Mouse (Mus musculus): ENCODE measurements around the gene Csf1. TPM values are rescaled to one million over a fixed set of nuclear protein-coding genes. Genes with fewer than 3 reads are reported as not detected.
A peak's percentile ranks its signal among the peaks of the same experiment; 100 is the strongest.

Gene Csf1
- polyA plus RNA-seq, 1 experiment from 2014 or later: 3.9 TPM

DNA sequence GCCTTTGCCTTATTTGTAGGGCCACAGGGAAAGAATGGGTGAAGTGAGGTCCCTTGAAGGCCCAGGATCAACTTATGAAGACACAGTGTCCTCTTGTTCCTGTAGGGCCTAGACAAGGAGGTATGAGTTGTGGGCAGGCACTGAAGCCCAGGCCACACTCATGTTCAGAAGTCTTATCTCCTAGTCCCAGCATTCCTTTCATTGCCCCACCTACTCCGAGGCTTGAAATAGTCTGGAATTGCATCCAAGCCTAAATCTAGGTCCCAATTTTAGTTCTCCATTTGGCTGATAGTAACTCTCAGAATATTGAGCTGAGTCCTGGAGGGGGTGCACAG is 55.9 kb downstream of the Csf1 start:
- H3K4me3 ChIP-seq (ENCODE audit: low read depth, low read length): no peak overlapping the region
- WGBS: 89% methylated on average over 1 of the region's 1 CpGs
- H3K4me2 ChIP-seq (ENCODE audit: low read depth, low read length): no peak overlapping the region
- H3K4me1 ChIP-seq (ENCODE audit: control insufficient read depth, insufficient read depth, low read length): no peaks in the 10 kb centered on the region
- no peaks in the 10 kb centered on the region for H3K9me3 ChIP-seq (replicated peaks; ENCODE audit: control insufficient read depth, low read length)
- no peak overlapping the region for H3K9ac ChIP-seq (replicated peaks; ENCODE audit: low read length)
- ATAC-seq (replicated peaks; ENCODE audit: insufficient number of reproducible peaks, low FRiP score, low TSS enrichment, low read depth): no peak
- DNase-seq (ENCODE audit: low spot score): no peak
- no peak overlapping the region for H3K27ac ChIP-seq (replicated peaks; ENCODE audit: low read depth, low read length)
- no peaks in the 10 kb centered on the region for H3K36me3 ChIP-seq (replicated peaks; ENCODE audit: control insufficient read depth, insufficient read depth, low read depth, low read length)
- no peaks in the 10 kb centered on the region for H3K27me3 ChIP-seq (ENCODE audit: control insufficient read depth, insufficient read depth, low read length)

GRCm38 (mm10) chr3:107703675-107704370 is 56.4 kb downstream of the Csf1 start:
- no peak for ATAC-seq (replicated peaks; ENCODE audit: insufficient number of reproducible peaks, low FRiP score, low TSS enrichment, low read depth)
- no peak overlapping the region for H3K9ac ChIP-seq (replicated peaks; ENCODE audit: low read length)
- 86% methylated on average over 7 of the region's 7 CpGs for WGBS

GRCm38 (mm10) chr3:107701767-107702394 is 58.4 kb downstream of the Csf1 start:
- H3K9me3 ChIP-seq (replicated peaks; ENCODE audit: control insufficient read depth, low read length): no peaks in the 10 kb centered on the region
- H3K36me3 ChIP-seq (replicated peaks; ENCODE audit: control insufficient read depth, insufficient read depth, low read depth, low read length): no peaks in the 10 kb centered on the region
- no peak overlapping the region for H3K9ac ChIP-seq (replicated peaks; ENCODE audit: low read length)
- no peak for DNase-seq (ENCODE audit: low spot score)
- 84% methylated on average over 1 of the region's 1 CpGs for WGBS
- no peaks in the 10 kb centered on the region for H3K4me1 ChIP-seq (ENCODE audit: control insufficient read depth, insufficient read depth, low read length)
- H3K27me3 ChIP-seq (ENCODE audit: control insufficient read depth, insufficient read depth, low read length): no peaks in the 10 kb centered on the region
- no peak overlapping the region for H3K4me2 ChIP-seq (ENCODE audit: low read depth, low read length)
- ATAC-seq (replicated peaks; ENCODE audit: insufficient number of reproducible peaks, low FRiP score, low TSS enrichment, low read depth): no peak
- H3K27ac ChIP-seq (replicated peaks; ENCODE audit: low read depth, low read length): no peak overlapping the region
- H3K4me3 ChIP-seq (ENCODE audit: low read depth, low read length): no peak overlapping the region

More at GRCm38 (mm10) chr3:107703675-107704370, 56.4 kb downstream of the Csf1 start:
- no peak overlapping the region for H3K4me3 ChIP-seq (ENCODE audit: low read depth, low read length)
- no peaks in the 10 kb centered on the region for H3K9me3 ChIP-seq (replicated peaks; ENCODE audit: control insufficient read depth, low read length)
- H3K27ac ChIP-seq (replicated peaks; ENCODE audit: low read depth, low read length): no peak overlapping the region
- no peaks in the 10 kb centered on the region for H3K36me3 ChIP-seq (replicated peaks; ENCODE audit: control insufficient read depth, insufficient read depth, low read depth, low read length)
- DNase-seq (ENCODE audit: low spot score): no peak
- H3K27me3 ChIP-seq (ENCODE audit: control insufficient read depth, insufficient read depth, low read length): no peaks in the 10 kb centered on the region
- no peak overlapping the region for H3K4me2 ChIP-seq (ENCODE audit: low read depth, low read length)
- no peaks in the 10 kb centered on the region for H3K4me1 ChIP-seq (ENCODE audit: control insufficient read depth, insufficient read depth, low read length)

GRCm38 (mm10) chr3:107700625-107701024 is 59.6 kb downstream of the Csf1 start:
- DNase-seq (ENCODE audit: low spot score) (no peak), ATAC-seq (replicated peaks; ENCODE audit: insufficient number of reproducible peaks, low FRiP score, low TSS enrichment, low read depth) (no peak)
- no peak overlapping the region for H3K4me3 ChIP-seq (ENCODE audit: low read depth, low read length)
- no peaks in the 10 kb centered on the region for H3K4me1 ChIP-seq (ENCODE audit: control insufficient read depth, insufficient read depth, low read length)
- 73% methylated on average over 2 of the region's 2 CpGs for WGBS
- no peaks in the 10 kb centered on the region for H3K9me3 ChIP-seq (replicated peaks; ENCODE audit: control insufficient read depth, low read length)
- H3K9ac ChIP-seq (replicated peaks; ENCODE audit: low read length): no peak overlapping the region
- H3K27me3 ChIP-seq (ENCODE audit: control insufficient read depth, insufficient read depth, low read length): no peaks in the 10 kb centered on the region
- no peak overlapping the region for H3K27ac ChIP-seq (replicated peaks; ENCODE audit: low read depth, low read length)
- H3K36me3 ChIP-seq (replicated peaks; ENCODE audit: control insufficient read depth, insufficient read depth, low read depth, low read length): no peaks in the 10 kb centered on the region
- no peak overlapping the region for H3K4me2 ChIP-seq (ENCODE audit: low read depth, low read length)

- Histone ChIP-seq H3K27me3 (ENCODE audit: control insufficient read depth, insufficient read depth, low read length) (no peaks in the 10 kb centered on the region), H3K4me2 (ENCODE audit: low read depth, low read length) (no peak overlapping the region), H3K4me3 (ENCODE audit: low read depth, low read length) (no peak overlapping the region), H3K4me1 (ENCODE audit: control insufficient read depth, insufficient read depth, low read length) (no peaks in the 10 kb centered on the region; the same call in 1 of the 2 replicates), H3K9me3 (replicated peaks; ENCODE audit: control insufficient read depth, low read length) (no peaks in the 10 kb centered on the region), H3K27ac (replicated peaks; ENCODE audit: low read depth, low read length) (no peak overlapping the region), H3K36me3 (replicated peaks; ENCODE audit: control insufficient read depth, insufficient read depth, low read depth, low read length) (no peaks in the 10 kb centered on the region), H3K9ac (replicated peaks; ENCODE audit: low read length) (no peak overlapping the region)
- WGBS: 47% methylated on average over 3 of the region's 3 CpGs
- ATAC-seq (replicated peaks; ENCODE audit: insufficient number of reproducible peaks, low FRiP score, low TSS enrichment, low read depth) (peak; percentile 0; the same call in 1 of the 2 replicates), DNase-seq (ENCODE audit: low spot score) (no peak)
Observed at GRCm38 (mm10) chr3:107696910-107697309, 63.4 kb downstream of the Csf1 start.

GRCm38 (mm10) chr3:107695948-107696881 is 64.1 kb downstream of the Csf1 start, which contains the start of gene Ahcyl1:
Ahcyl1 (minus strand) TSS chr3:107696560.
- H3K36me3 ChIP-seq (replicated peaks; ENCODE audit: control insufficient read depth, insufficient read depth, low read depth, low read length): no peaks in the 10 kb centered on the region
- WGBS: under 1% methylated on average over 87 of the region's 93 CpGs
- peak within 1 kb of the TSS; percentile 86 for H3K4me3 ChIP-seq (ENCODE audit: low read depth, low read length)
- H3K9ac ChIP-seq (replicated peaks; ENCODE audit: low read length): peak within 1 kb of the TSS; percentile 98
- H3K27ac ChIP-seq (replicated peaks; ENCODE audit: low read depth, low read length): peak within 1 kb of the TSS; percentile 74
- H3K27me3 ChIP-seq (ENCODE audit: control insufficient read depth, insufficient read depth, low read length): no peaks in the 10 kb centered on the region
- H3K9me3 ChIP-seq (replicated peaks; ENCODE audit: control insufficient read depth, low read length): no peaks in the 10 kb centered on the region
- DNase-seq (ENCODE audit: low spot score) (peak; percentile 98), ATAC-seq (replicated peaks; ENCODE audit: insufficient number of reproducible peaks, low FRiP score, low TSS enrichment, low read depth) (peak; percentile 98)
- H3K4me1 ChIP-seq (ENCODE audit: control insufficient read depth, insufficient read depth, low read length): no peaks in the 10 kb centered on the region; the same call in 1 of the 2 replicates
- H3K4me2 ChIP-seq (ENCODE audit: low read depth, low read length): peak within 1 kb of the TSS; percentile 65

- WGBS: 8% methylated on average over 16 of the region's 16 CpGs
- H3K27ac ChIP-seq (replicated peaks; ENCODE audit: low read depth, low read length): peak overlapping the region; percentile 74; the same call in 1 of the 2 replicates
- no peak for DNase-seq (ENCODE audit: low spot score)
- H3K27me3 ChIP-seq (ENCODE audit: control insufficient read depth, insufficient read depth, low read length): no peaks in the 10 kb centered on the region
- no peaks in the 10 kb centered on the region for H3K36me3 ChIP-seq (replicated peaks; ENCODE audit: control insufficient read depth, insufficient read depth, low read depth, low read length)
- H3K4me3 ChIP-seq (ENCODE audit: low read depth, low read length): peak overlapping the region; percentile 86
- H3K4me2 ChIP-seq (ENCODE audit: low read depth, low read length): peak overlapping the region; percentile 65
- H3K9ac ChIP-seq (replicated peaks; ENCODE audit: low read length): peak overlapping the region; percentile 98
- no peak for ATAC-seq (replicated peaks; ENCODE audit: insufficient number of reproducible peaks, low FRiP score, low TSS enrichment, low read depth)
- no peaks in the 10 kb centered on the region for H3K9me3 ChIP-seq (replicated peaks; ENCODE audit: control insufficient read depth, low read length)
- H3K4me1 ChIP-seq (ENCODE audit: control insufficient read depth, insufficient read depth, low read length): no peaks in the 10 kb centered on the region; the same call in 1 of the 2 replicates
Observed at GRCm38 (mm10) chr3:107695219-107695947, 64.9 kb downstream of the Csf1 start.
